Mouse (Mus musculus): ENCODE results near the gene Dock1.

DNA sequence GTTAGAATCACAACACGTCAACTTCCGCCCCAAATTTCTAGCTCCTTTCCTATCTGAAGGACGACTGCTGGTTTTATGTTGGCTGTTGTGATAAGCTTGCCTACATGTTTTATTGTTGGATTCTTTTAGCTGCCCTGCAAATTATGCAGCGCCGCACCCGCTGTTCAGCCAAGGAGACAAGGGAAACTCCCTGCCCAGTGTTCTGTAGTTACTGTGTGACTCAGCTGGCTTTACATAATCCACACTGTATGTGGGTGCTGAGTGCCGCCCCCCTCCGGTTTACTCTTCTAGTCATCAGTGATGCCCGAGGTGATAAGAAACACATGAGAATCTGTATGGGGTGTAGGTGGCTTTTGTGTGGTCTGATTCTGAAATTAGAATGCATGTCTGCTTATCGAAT is 105.2 kb downstream of the Dock1 start:
- no peak for TF ChIP-seq CTCF (IDR thresholded peaks at IDR 0.05; ENCODE audit: extremely low read depth, insufficient read depth, low read length)
- no peak for TF ChIP-seq POLR2A (IDR thresholded peaks at IDR 0.05; ENCODE audit: extremely low read depth, insufficient read depth, low read length)
